Mouse (Mus musculus) CD8-positive naive resting alpha-beta T cell, adult 2 months (primary cell): ENCODE data around the gene Ctnna3.
"Not testable (repeated sequence)": the region's sequence is repeated elsewhere in the genome, so short reads cannot be mapped to it uniquely, and the experiment has no call there.

Experiments used
- DNase-seq, 2 experiments: peaks; one replicate each; pipeline ENCODE4 v3.0.0; 2022; ENCODE audit warnings: low read depth in 2 of 2, low spot score in 2 of 2

Gene Ctnna3

DNA sequence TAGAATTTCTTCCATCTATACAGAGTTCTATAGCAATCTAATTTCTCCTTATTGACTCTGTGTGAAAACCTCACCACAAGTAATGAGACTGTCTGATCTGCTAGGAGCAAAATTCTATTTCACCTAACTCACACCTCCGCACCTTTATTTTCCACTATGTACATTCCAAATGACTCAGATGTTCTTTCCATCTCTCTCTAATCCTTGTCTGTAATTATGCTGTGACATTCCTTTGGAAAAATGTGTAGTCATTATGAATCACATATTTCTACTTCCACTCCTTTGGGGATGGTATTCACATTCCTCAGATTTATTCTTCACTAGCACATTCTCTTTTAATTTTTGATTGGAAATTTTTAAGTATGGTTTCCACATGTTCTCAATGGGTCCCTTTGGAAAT lies 1406.4 kb downstream of the Ctnna3 start:
- no peak for DNase-seq

- no peak for DNase-seq
These were observed 1431.5 kb downstream of the Ctnna3 start for GRCm38 (mm10) chr10:64861439-64861838.

DNA sequence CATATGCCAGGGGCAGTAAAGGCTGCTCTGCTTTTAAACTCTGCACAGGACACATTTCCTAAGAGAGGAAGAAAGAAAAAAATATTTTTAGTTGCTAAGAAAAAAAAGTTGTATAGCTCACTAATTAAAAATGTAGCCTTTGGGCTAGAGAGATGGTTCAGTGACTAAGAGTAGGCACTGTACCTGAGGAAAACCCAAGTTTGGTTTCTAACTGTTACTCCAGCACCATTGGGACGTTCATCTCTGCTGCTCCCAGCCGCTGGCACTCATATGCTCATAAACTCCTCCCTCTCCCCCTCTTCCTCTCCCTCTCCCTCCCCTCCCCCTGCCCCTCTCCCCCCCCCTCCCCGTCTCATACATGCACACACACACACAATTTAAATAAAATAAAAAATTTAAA lies 1441.0 kb downstream of the Ctnna3 start:
- no peak for DNase-seq

- DNase-seq = no peak
These were observed 1446.6 kb downstream of the Ctnna3 start for GRCm38 (mm10) chr10:64876506-64876905.

- DNase-seq = no peak
These were observed 1450.0 kb downstream of the Ctnna3 start for GRCm38 (mm10) chr10:64879860-64880259.

GRCm38 (mm10) chr10:64886946-64887345 lies 1457.0 kb downstream of the Ctnna3 start:
- DNase-seq = no peak

- DNase-seq = no peak
These were observed 1462.6 kb downstream of the Ctnna3 start for GRCm38 (mm10) chr10:64892458-64892857.

DNA sequence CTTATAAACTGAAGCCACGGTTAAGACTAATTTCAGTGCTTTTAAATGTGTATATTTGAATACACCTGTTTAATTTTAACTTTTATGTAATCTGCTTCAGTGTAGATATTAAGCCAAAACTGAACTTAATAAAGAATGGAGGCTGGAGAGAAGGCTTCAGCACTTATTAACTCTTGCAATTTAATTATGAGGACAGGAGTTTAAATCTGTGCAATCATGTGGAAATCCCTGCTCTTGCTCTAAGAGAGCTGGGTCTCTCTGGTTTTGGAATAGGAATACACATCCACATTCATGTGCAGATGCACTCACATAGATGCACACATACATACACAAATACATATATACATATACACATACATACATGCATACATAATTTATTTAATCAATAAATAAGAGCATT lies 1468.8 kb downstream of the Ctnna3 start:
- DNase-seq = no peak

- no peak for DNase-seq
These were observed 1471.8 kb downstream of the Ctnna3 start for GRCm38 (mm10) chr10:64901726-64902125.

DNA sequence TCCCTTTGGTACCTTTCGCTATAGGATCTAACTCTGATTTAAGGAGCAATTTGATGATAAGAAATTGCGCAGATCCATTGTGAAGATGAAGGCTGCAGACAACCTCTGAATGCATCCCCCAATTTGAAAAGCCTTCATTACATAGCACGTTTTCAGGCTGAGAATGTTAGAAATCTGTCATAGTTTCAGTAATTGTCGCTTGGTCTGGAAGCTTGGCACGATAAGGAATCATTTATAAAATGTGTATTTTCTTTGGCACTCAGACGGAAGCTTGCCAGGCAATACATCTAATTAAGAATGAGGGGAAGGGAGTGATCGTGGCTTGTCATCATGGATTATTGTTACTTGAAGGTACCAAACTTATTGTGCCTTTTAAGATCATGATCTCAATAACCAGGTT lies 1511.1 kb downstream of the Ctnna3 start:
- no peak for DNase-seq

GRCm38 (mm10) chr10:64958391-64958790 lies 1528.5 kb downstream of the Ctnna3 start:
- DNase-seq = no peak

GRCm38 (mm10) chr10:64992871-64993270 lies 1563.0 kb downstream of the Ctnna3 start:
- DNase-seq = no peak

DNA sequence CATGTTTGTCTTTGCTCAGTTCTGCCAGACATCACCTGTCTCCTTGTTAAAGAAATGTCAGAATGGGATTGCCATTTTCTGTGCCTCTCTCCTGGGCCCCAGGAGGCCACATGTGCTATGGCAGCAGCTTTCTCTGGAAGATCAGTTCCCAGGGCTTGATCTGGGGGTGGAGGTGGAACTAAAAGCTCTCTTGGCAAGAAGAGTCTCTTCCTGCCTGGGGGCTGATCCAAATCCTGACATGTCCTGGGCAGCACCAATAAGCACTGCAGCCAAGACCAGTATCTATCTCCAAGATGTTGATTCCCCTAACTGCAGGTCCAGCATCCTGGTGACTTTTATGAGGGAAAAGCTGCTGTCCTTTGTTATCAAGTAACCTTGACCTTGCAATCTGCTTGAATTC lies 1583.6 kb downstream of the Ctnna3 start:
- DNase-seq = no peak

- no peak for DNase-seq
These were observed 1592.8 kb downstream of the Ctnna3 start for GRCm38 (mm10) chr10:65022667-65023066.

GRCm38 (mm10) chr10:65033516-65033915 lies 1603.6 kb downstream of the Ctnna3 start:
- DNase-seq = not testable (repeated sequence)
